Mouse (Mus musculus): ENCODE measurements at regions not wholly inside any gene's neighbourhood (a gene's known extent, or its start where the extent isn't known, plus 50 kb on each side); places are given as distances from the start of the nearest gene placed in this dataset.

GRCm38 (mm10) chr3:19897140-19897539, 59.7 kb upstream of the Cp start:
- DNase-seq (ENCODE audit: low spot score): no peak
- Histone ChIP-seq H3K36me3 (ENCODE audit: control insufficient read depth, insufficient read depth, low read length) (no peaks in the 10 kb centered on the region; the same call in 1 of the 2 replicates), H3K4me3 (ENCODE audit: low read depth, low read length) (no peak overlapping the region)

GRCm38 (mm10) chr3:19902226-19902625, 54.6 kb upstream of the Cp start:
- peak; percentile 44 for DNase-seq (ENCODE audit: low spot score)
- Histone ChIP-seq H3K27me3 (ENCODE audit: control insufficient read depth, insufficient read depth, low read length) (no peaks in the 10 kb centered on the region), H3K9me3 (ENCODE audit: control insufficient read depth, low read length) (no peaks in the 10 kb centered on the region), H3K36me3 (ENCODE audit: control insufficient read depth, insufficient read depth, low read length) (no peaks in the 10 kb centered on the region; the same call in 1 of the 2 replicates), H3K27ac (ENCODE audit: low read depth, low read length) (no peak overlapping the region), H3K4me2 (ENCODE audit: low read depth, low read length, severe bottlenecking) (no peak overlapping the region), H3K4me3 (ENCODE audit: low read depth, low read length) (no peak overlapping the region), H3K4me1 (replicated peaks; ENCODE audit: control insufficient read depth, insufficient read depth, low read length) (no peaks in the 10 kb centered on the region), H3K9ac (ENCODE audit: low read length) (no peak overlapping the region)
- 94% methylated on average over 3 of the region's 3 CpGs for WGBS
- ATAC-seq (replicated peaks; ENCODE audit: low FRiP score): 0 out of 2 replicates have a peak, but pooled peaks have one; percentile 19

More at GRCm38 (mm10) chr3:19897140-19897539, 59.7 kb upstream of the Cp start:
- Histone ChIP-seq H3K4me1 (replicated peaks; ENCODE audit: control insufficient read depth, insufficient read depth, low read length) (no peaks in the 10 kb centered on the region; the same call in 1 of the 2 replicates), H3K9me3 (ENCODE audit: control insufficient read depth, low read length) (no peaks in the 10 kb centered on the region), H3K27ac (ENCODE audit: low read depth, low read length) (no peak overlapping the region), H3K9ac (ENCODE audit: low read length) (no peak overlapping the region), H3K27me3 (ENCODE audit: control insufficient read depth, insufficient read depth, low read length) (no peaks in the 10 kb centered on the region), H3K4me2 (ENCODE audit: low read depth, low read length, severe bottlenecking) (no peak overlapping the region)
- ATAC-seq (replicated peaks; ENCODE audit: low FRiP score): no peak
- 93% methylated on average over 3 of the region's 3 CpGs for WGBS

DNA sequence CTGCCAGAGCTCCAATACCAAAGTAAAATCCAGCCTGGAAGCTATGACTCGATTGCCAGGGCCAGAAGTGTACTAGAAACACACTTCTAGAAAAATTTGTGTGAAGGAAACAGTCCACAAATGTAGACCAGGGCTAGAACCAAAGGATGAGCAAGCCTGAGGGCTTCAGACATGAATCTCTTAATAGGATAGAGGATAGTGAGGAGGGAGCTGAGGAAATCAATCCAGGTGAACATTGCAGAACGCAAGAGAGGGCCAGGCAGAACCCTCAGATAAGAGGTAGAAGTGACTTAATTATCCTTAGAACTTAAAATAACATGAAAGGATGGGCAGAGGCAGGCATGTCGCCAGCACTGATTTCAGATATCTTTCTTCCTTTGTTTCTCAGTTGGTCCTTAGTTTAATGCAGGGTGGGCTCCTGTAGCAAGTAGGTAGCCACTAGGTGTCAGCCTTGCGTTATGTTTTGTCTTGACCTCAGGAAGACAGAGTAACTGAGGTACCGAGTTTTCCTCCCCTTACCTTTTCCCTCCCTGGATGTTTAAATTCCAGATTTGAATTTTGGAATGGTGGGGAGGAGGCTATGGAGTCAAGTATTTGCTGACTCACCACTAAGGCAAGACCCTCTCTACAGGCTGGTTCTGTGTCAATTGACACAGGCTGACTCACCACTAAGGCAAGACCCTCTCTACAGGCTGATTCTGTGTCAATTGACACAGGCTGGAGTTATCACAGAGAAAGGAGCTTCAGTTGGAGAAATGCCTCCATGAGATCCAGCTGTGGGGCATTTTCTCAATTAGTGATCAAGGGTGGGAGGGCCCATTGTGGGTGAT, 52.2 kb upstream of the Cp start:
- WGBS: 30% methylated on average over 5 of the region's 5 CpGs
- ATAC-seq (replicated peaks; ENCODE audit: low FRiP score) (peak; percentile 88), DNase-seq (ENCODE audit: low spot score) (peak; percentile 64)
- H3K36me3 ChIP-seq (ENCODE audit: control insufficient read depth, insufficient read depth, low read length): no peaks in the 10 kb centered on the region
- H3K27ac ChIP-seq (ENCODE audit: low read depth, low read length): no peak overlapping the region
- no peak overlapping the region for H3K9ac ChIP-seq (ENCODE audit: low read length)
- H3K4me1 ChIP-seq (replicated peaks; ENCODE audit: control insufficient read depth, insufficient read depth, low read length): no peaks in the 10 kb centered on the region
- H3K4me2 ChIP-seq (ENCODE audit: low read depth, low read length, severe bottlenecking): no peak overlapping the region
- H3K9me3 ChIP-seq (ENCODE audit: control insufficient read depth, low read length): no peaks in the 10 kb centered on the region
- no peak overlapping the region for H3K4me3 ChIP-seq (ENCODE audit: low read depth, low read length)
- no peaks in the 10 kb centered on the region for H3K27me3 ChIP-seq (ENCODE audit: control insufficient read depth, insufficient read depth, low read length)
